Mouse (Mus musculus): ENCODE measurements around the gene Mitf.

- TF ChIP-seq CTCF (IDR thresholded peaks at IDR 0.05; ENCODE audit: low read depth, low read length) (no peak), POLR2A (IDR thresholded peaks at IDR 0.05; ENCODE audit: borderline replicate concordance, low read depth, low read length) (no peak)
Measured at GRCm38 (mm10) chr6:97880363-97880762, 73.5 kb downstream of the Mitf start.

Measured in bone marrow macrophage, adult 2 months (primary cell).